Mouse (Mus musculus) limb, embryonic 14.5 days (tissue): ENCODE measurements around the gene Cars. TPM values are rescaled to one million over a fixed set of nuclear protein-coding genes. Genes with fewer than 3 reads are reported as not detected.

Experiments
- ATAC-seq: fragments of 200-750 bp; cut with Nextera tagmentation; 2 replicates; pipeline ENCODE4 v1.8.0; 2017; ENCODE audit warnings: low read depth, moderate number of reproducible peaks, moderate TSS enrichment; ENCODE audit not compliant: low FRiP score
- DNase-seq: peaks from one replicate; pipeline ENCODE4 v3.0.0-alpha.2; 2015; ENCODE audit warnings: low spot score
- H3K27ac ChIP-seq: fragments of 300-500 bp; sonication (generic); replicated peaks from 2 replicates; pipeline ENCODE4 v1.5.1; 2014; ENCODE audit warnings: low read depth, mild to moderate bottlenecking, low read length, moderate library complexity, mixed read lengths
- H3K27me3 ChIP-seq: fragments of 300-500 bp; sonication (generic); 2 replicates; pipeline ENCODE4 v1.6.1; 2014; ENCODE audit warnings: low read length, mixed read lengths; ENCODE audit not compliant: control insufficient read depth, insufficient read depth
- H3K36me3 ChIP-seq: fragments of 300-500 bp; sonication (generic); 2 replicates; pipeline ENCODE4 v1.6.1; 2014; ENCODE audit warnings: mild to moderate bottlenecking, low read length, moderate library complexity, mixed read lengths; ENCODE audit not compliant: control insufficient read depth, insufficient read depth
- H3K4me1 ChIP-seq: fragments of 300-500 bp; sonication (generic); 2 replicates; pipeline ENCODE4 v1.6.1; 2014; ENCODE audit warnings: antibody characterized with exemption, low read length, mixed read lengths; ENCODE audit not compliant: control insufficient read depth, insufficient read depth
- H3K4me2 ChIP-seq: fragments of 300-500 bp; sonication (generic); replicated peaks from 2 replicates; pipeline ENCODE4 v1.6.1; 2014; ENCODE audit warnings: low read depth, mild to moderate bottlenecking, low read length, moderate library complexity; ENCODE audit not compliant: severe bottlenecking
- H3K4me3 ChIP-seq: fragments of 300-500 bp; sonication (generic); replicated peaks from 2 replicates; pipeline ENCODE4 v1.5.1; 2014; ENCODE audit warnings: low read length
- H3K9ac ChIP-seq: fragments of 300-500 bp; sonication (generic); 2 replicates; pipeline ENCODE4 v1.6.1; 2014; ENCODE audit warnings: mild to moderate bottlenecking, low read depth, low read length, moderate library complexity; ENCODE audit not compliant: severe bottlenecking
- H3K9me3 ChIP-seq: fragments of 300-500 bp; sonication (generic); 2 replicates; pipeline ENCODE4 v1.6.1; 2016; ENCODE audit warnings: low read length; ENCODE audit not compliant: control insufficient read depth
- POLR2A ChIP-seq: fragments of 200-500 bp; IDR thresholded peaks from 2 replicates; pipeline ENCODE4 v1.8.0; 2012; ENCODE audit warnings: inconsistent platforms, mild to moderate bottlenecking, moderate library complexity, borderline replicate concordance; ENCODE audit not compliant: insufficient read depth, insufficient read length; ENCODE audit errors: extremely low read depth
- WGBS: fragments of 180-500 bp; shearing (Covaris S2); extraction: QIAGEN DNeasy Blood & Tissue Kit; methylation state at CpG from one replicate; pipeline ENCODE4 v1.1.7; 2014; 5-methylcytosine and 5-hydroxymethylcytosine counted together
- polyA plus RNA-seq, 2 experiments: library from polyadenylated mRNA; depleted of rRNA in 1 of 2; stranded (reverse) in 1 of 2; unstranded in 1 of 2; fragments of >200 nt; fragmentation: Nextera tagmentation in 1 of 2; extraction: Ambion mirVana in 1 of 2; gene quantifications; 2 replicates each; pipeline versions ENCODE4 v1.2.1 to v1.2.3; 2012 to 2014

Gene Cars
- polyA plus RNA-seq, 2 experiments: 48.0 to 48.9 TPM

GRCm38 (mm10) chr7:143536251-143536650, 63.6 kb downstream of the Cars start:
- no peak overlapping the region for H3K4me2 ChIP-seq
- H3K4me1 ChIP-seq: no peaks in the 10 kb centered on the region
- no peaks in the 10 kb centered on the region for H3K27me3 ChIP-seq
- H3K36me3 ChIP-seq: peaks cover 83% of the 10 kb centered on the region
- DNase-seq (no peak), ATAC-seq (no peak)
- H3K27ac ChIP-seq: no peak overlapping the region
- no peak for TF ChIP-seq POLR2A
- H3K4me3 ChIP-seq: no peak overlapping the region
- WGBS: 94% methylated on average over 3 of the region's 3 CpGs
- H3K9me3 ChIP-seq: no peaks in the 10 kb centered on the region
- no peak overlapping the region for H3K9ac ChIP-seq

DNA sequence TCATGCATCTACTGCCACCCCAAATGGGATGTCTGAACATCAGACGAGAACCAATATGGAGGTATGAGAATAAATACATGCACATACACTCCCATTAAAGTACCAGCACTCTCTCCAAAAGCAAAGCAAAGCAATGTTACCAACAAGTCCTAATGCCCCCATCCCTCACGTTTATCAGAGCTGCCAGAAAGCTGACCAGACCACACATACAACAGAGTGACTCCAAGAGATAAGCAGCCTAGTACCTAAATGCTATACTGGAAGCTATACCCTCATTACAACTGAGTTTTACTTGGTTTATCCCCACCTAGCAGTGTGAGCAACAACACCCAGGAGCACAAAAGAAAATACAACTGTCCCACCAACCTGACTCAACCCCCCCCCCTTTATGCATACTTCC, 66.6 kb downstream of the Cars start:
- no peaks in the 10 kb centered on the region for H3K27me3 ChIP-seq
- H3K4me3 ChIP-seq: no peak overlapping the region
- DNase-seq: no peak
- WGBS: 79% methylated on average over 2 of the region's 2 CpGs
- peaks cover 98% of the 10 kb centered on the region for H3K36me3 ChIP-seq
- no peak overlapping the region for H3K9ac ChIP-seq
- H3K4me1 ChIP-seq: no peaks in the 10 kb centered on the region
- TF ChIP-seq POLR2A: no peak
- H3K27ac ChIP-seq: no peak overlapping the region
- no peaks in the 10 kb centered on the region for H3K9me3 ChIP-seq
- H3K4me2 ChIP-seq: no peak overlapping the region
- ATAC-seq: no peak

DNA sequence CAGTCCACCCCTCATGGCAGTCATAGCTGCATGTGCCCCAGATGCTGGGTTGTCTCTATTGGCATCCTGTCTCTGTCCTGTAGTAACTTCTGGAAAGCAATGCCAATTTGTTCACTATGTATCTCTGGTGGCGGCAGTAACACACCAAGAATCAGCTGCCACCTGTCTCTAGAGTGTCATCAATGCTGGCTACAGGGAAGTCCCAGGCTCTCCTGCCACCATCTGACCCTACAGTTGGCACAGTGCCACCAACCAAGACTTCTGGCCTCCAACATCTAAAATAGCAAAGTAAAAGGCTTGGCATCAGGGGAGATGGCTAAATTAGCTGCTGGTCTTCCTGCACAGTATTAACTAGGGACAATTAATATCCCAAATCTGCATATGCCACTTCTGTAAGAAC, 67.5 kb downstream of the Cars start:
- no peak for TF ChIP-seq POLR2A
- Histone ChIP-seq H3K9ac (no peak overlapping the region), H3K4me3 (no peak overlapping the region), H3K27ac (no peak overlapping the region), H3K4me2 (no peak overlapping the region), H3K4me1 (no peaks in the 10 kb centered on the region), H3K27me3 (no peaks in the 10 kb centered on the region), H3K36me3 (peaks cover 98% of the 10 kb centered on the region), H3K9me3 (no peaks in the 10 kb centered on the region)
- no peak for DNase-seq
- no peak for ATAC-seq
- WGBS: 88% methylated on average over 1 of the region's 1 CpGs

DNA sequence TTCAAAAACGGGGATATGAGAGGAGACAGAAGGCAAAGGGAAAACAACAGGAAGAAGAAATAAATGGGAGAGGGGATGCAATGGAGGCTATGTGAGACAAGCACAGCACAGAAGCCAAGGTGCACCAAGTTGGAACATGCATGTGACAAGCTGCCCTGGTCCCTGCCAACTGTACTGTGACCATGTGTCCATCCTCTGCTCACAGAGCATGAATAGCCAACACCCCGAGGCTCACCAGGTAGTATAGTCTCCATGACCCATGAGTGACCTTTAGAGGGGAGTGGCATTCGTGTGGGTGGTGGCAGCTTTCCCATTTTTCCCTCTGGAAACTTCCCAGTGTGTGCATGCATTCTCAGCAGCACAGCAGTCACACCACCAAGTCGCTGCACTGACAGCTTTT, 80.6 kb downstream of the Cars start:
- peaks cover 94% of the 10 kb centered on the region for H3K36me3 ChIP-seq
- DNase-seq: no peak
- H3K27ac ChIP-seq: no peak overlapping the region
- no peak for ATAC-seq
- H3K9ac ChIP-seq: no peak overlapping the region
- no peak for TF ChIP-seq POLR2A
- H3K4me2 ChIP-seq: no peak overlapping the region
- no peaks in the 10 kb centered on the region for H3K27me3 ChIP-seq
- no peaks in the 10 kb centered on the region for H3K4me1 ChIP-seq
- no peak overlapping the region for H3K4me3 ChIP-seq
- no peaks in the 10 kb centered on the region for H3K9me3 ChIP-seq
- 83% methylated on average over 4 of the region's 4 CpGs for WGBS

GRCm38 (mm10) chr7:143514416-143514768, 85.5 kb downstream of the Cars start:
- TF ChIP-seq POLR2A: no peak
- 90% methylated on average over 4 of the region's 4 CpGs for WGBS

More at GRCm38 (mm10) chr7:143514416-143514768, 85.5 kb downstream of the Cars start:
- no peak overlapping the region for H3K9ac ChIP-seq
- no peak overlapping the region for H3K4me3 ChIP-seq
- no peak overlapping the region for H3K4me2 ChIP-seq
- H3K27me3 ChIP-seq: no peaks in the 10 kb centered on the region
- H3K36me3 ChIP-seq: peaks cover 58% of the 10 kb centered on the region
- no peaks in the 10 kb centered on the region for H3K9me3 ChIP-seq
- ATAC-seq (no peak), DNase-seq (no peak)
- H3K27ac ChIP-seq: no peak overlapping the region
- H3K4me1 ChIP-seq: no peaks in the 10 kb centered on the region
